Mouse (Mus musculus) kidney, postnatal 0 days (tissue): ENCODE data around the gene Rasa4. TPM values are rescaled to one million over a fixed set of nuclear protein-coding genes. Genes with fewer than 3 reads are reported as not detected.

Source experiments
- ATAC-seq: fragments of 200-750 bp; cut with Nextera tagmentation; replicated peaks from 2 replicates; pipeline ENCODE4 v1.8.0; 2017; ENCODE audit warnings: low read depth, moderate number of reproducible peaks, moderate TSS enrichment, moderate library complexity; ENCODE audit not compliant: low FRiP score
- DNase-seq: peaks from one replicate; pipeline ENCODE4 v3.0.0-alpha.2; 2016; ENCODE audit warnings: low spot score
- H3K27ac ChIP-seq: fragments of 300-500 bp; sonication (generic); 2 replicates; pipeline ENCODE4 v1.5.1; 2014; ENCODE audit warnings: mild to moderate bottlenecking
- H3K27me3 ChIP-seq: fragments of 300-500 bp; sonication (generic); 2 replicates; pipeline ENCODE4 v1.6.1; 2014; ENCODE audit warnings: low read length, mixed read lengths; ENCODE audit not compliant: insufficient read depth
- H3K36me3 ChIP-seq: fragments of 300-500 bp; sonication (generic); 2 replicates; pipeline ENCODE4 v1.6.1; 2014; ENCODE audit warnings: low read length, mixed read lengths; ENCODE audit not compliant: insufficient read depth
- H3K4me1 ChIP-seq: fragments of 300-500 bp; sonication (generic); replicated peaks from 2 replicates; pipeline ENCODE4 v1.6.1; 2014; ENCODE audit warnings: antibody characterized with exemption, low read length, mixed read lengths; ENCODE audit not compliant: insufficient read depth
- H3K4me2 ChIP-seq: fragments of 300-500 bp; sonication (generic); 2 replicates; pipeline ENCODE4 v1.6.1; 2014; ENCODE audit warnings: mild to moderate bottlenecking, low read length, moderate library complexity, mixed read lengths
- H3K4me3 ChIP-seq: fragments of 300-500 bp; sonication (generic); replicated peaks from 2 replicates; pipeline ENCODE4 v1.5.1; 2014; ENCODE audit warnings: low read depth, low read length
- H3K9ac ChIP-seq: fragments of 300-500 bp; sonication (generic); 2 replicates; pipeline ENCODE4 v1.6.1; 2014; ENCODE audit warnings: low read depth, low read length
- H3K9me3 ChIP-seq: fragments of 300-500 bp; sonication (generic); replicated peaks from 2 replicates; pipeline ENCODE4 v1.6.1; 2016; ENCODE audit warnings: low read length, inconsistent platforms, mixed read lengths
- CTCF ChIP-seq: IDR thresholded peaks from 2 replicates; pipeline ENCODE4 v1.5.1; 2016; ENCODE audit warnings: antibody characterized with exemption, low read depth, mild to moderate bottlenecking, moderate library complexity
- WGBS: fragments of 180-500 bp; shearing (Covaris S2); extraction: QIAGEN DNeasy Blood & Tissue Kit; methylation state at CpG from one replicate; pipeline ENCODE4 v1.1.7; 2014; 5-methylcytosine and 5-hydroxymethylcytosine counted together
- polyA plus RNA-seq: library from polyadenylated mRNA; unstranded; fragments of >200 nt; fragmentation: Nextera tagmentation; extraction: Ambion mirVana; gene quantifications from 2 replicates; pipeline ENCODE4 v1.2.1, GENCODE M21; 2015

Gene Rasa4
- polyA plus RNA-seq, 1 experiment from 2014 or later = 8.8 TPM

GRCm38 (mm10) chr5:136137658-136138274, 54.0 kb downstream of the Rasa4 start:
- H3K27me3 ChIP-seq = no peaks in the 10 kb centered on the region
- ATAC-seq (no peak), DNase-seq (peak; percentile 59)
- 79% methylated on average over 13 of the region's 13 CpGs for WGBS
- peak; percentile 72 for TF ChIP-seq CTCF
- no peaks in the 10 kb centered on the region for H3K4me1 ChIP-seq
- H3K9me3 ChIP-seq = no peaks in the 10 kb centered on the region
- no peak overlapping the region for H3K27ac ChIP-seq
- no peak overlapping the region for H3K4me3 ChIP-seq
- no peak overlapping the region for H3K9ac ChIP-seq
- no peak overlapping the region for H3K4me2 ChIP-seq
- H3K36me3 ChIP-seq = peaks cover 25% of the 10 kb centered on the region

- H3K4me2 ChIP-seq = no peak overlapping the region
- 90% methylated on average over 13 of the region's 13 CpGs for WGBS
- DNase-seq (no peak), ATAC-seq (no peak)
- no peaks in the 10 kb centered on the region for H3K4me1 ChIP-seq
- TF ChIP-seq CTCF = no peak
- H3K27ac ChIP-seq = no peak overlapping the region
- H3K9ac ChIP-seq = no peak overlapping the region
- H3K27me3 ChIP-seq = no peaks in the 10 kb centered on the region
- no peak overlapping the region for H3K4me3 ChIP-seq
- no peaks in the 10 kb centered on the region for H3K9me3 ChIP-seq
- H3K36me3 ChIP-seq = peaks cover 23% of the 10 kb centered on the region
These were observed 55.7 kb downstream of the Rasa4 start for GRCm38 (mm10) chr5:136139393-136139792.

- Histone ChIP-seq H3K9ac (no peak overlapping the region), H3K4me1 (no peaks in the 10 kb centered on the region), H3K4me3 (no peak overlapping the region), H3K27ac (no peak overlapping the region), H3K9me3 (no peaks in the 10 kb centered on the region), H3K4me2 (no peak overlapping the region), H3K36me3 (peaks cover 23% of the 10 kb centered on the region), H3K27me3 (no peaks in the 10 kb centered on the region)
- 93% methylated on average over 10 of the region's 10 CpGs for WGBS
- DNase-seq (no peak), ATAC-seq (no peak)
- TF ChIP-seq CTCF = no peak
These were observed 56.4 kb downstream of the Rasa4 start for GRCm38 (mm10) chr5:136140057-136140482.

- Histone ChIP-seq H3K27ac (no peak overlapping the region), H3K27me3 (no peaks in the 10 kb centered on the region), H3K4me1 (no peaks in the 10 kb centered on the region), H3K9me3 (no peaks in the 10 kb centered on the region), H3K36me3 (peaks cover 23% of the 10 kb centered on the region), H3K4me3 (no peak overlapping the region), H3K9ac (no peak overlapping the region), H3K4me2 (no peak overlapping the region)
- TF ChIP-seq CTCF = peak; percentile 31; the same call in 1 of the 2 replicates
- ATAC-seq = no peak
- no peak for DNase-seq
- 82% methylated on average over 5 of the region's 5 CpGs for WGBS
These were observed 59.0 kb downstream of the Rasa4 start for GRCm38 (mm10) chr5:136142746-136143145.

GRCm38 (mm10) chr5:136143161-136143755, 59.5 kb downstream of the Rasa4 start:
- no peak overlapping the region for H3K9ac ChIP-seq
- ATAC-seq (no peak), DNase-seq (no peak)
- no peaks in the 10 kb centered on the region for H3K27me3 ChIP-seq
- H3K36me3 ChIP-seq = peaks cover 23% of the 10 kb centered on the region
- no peak overlapping the region for H3K4me2 ChIP-seq
- H3K4me1 ChIP-seq = no peaks in the 10 kb centered on the region
- no peak overlapping the region for H3K4me3 ChIP-seq
- no peak overlapping the region for H3K27ac ChIP-seq
- H3K9me3 ChIP-seq = no peaks in the 10 kb centered on the region
- TF ChIP-seq CTCF = peak; percentile 36; the same call in 1 of the 2 replicates
- 89% methylated on average over 6 of the region's 6 CpGs for WGBS

- Histone ChIP-seq H3K4me2 (no peak overlapping the region), H3K9me3 (no peaks in the 10 kb centered on the region), H3K9ac (no peak overlapping the region), H3K36me3 (peaks cover 13% of the 10 kb centered on the region), H3K27me3 (no peaks in the 10 kb centered on the region), H3K4me1 (no peaks in the 10 kb centered on the region), H3K27ac (no peak overlapping the region), H3K4me3 (no peak overlapping the region)
- 35% methylated on average over 12 of the region's 12 CpGs for WGBS
- no peak for TF ChIP-seq CTCF
- ATAC-seq (no peak), DNase-seq (no peak)
These were observed 61.1 kb downstream of the Rasa4 start for GRCm38 (mm10) chr5:136144606-136145430.
